Mouse (Mus musculus) megakaryocyte, embryonic 14.5 days (primary cell): ENCODE data around the gene Gapdh. TPM values are rescaled to one million over a fixed set of nuclear protein-coding genes. Genes with fewer than 3 reads are reported as not detected.

Source experiments
- H3K27me3 ChIP-seq: replicated peaks from 2 replicates; pipeline ENCODE3; 2012; ENCODE audit warnings: inconsistent platforms
- H3K36me3 ChIP-seq: replicated peaks from 2 replicates; pipeline ENCODE3; 2012; ENCODE audit warnings: low read length, inconsistent platforms, mixed read lengths
- H3K4me1 ChIP-seq: 2 replicates; pipeline ENCODE4 v1.6.1; 2012; ENCODE audit warnings: inconsistent platforms
- H3K4me3 ChIP-seq: replicated peaks from 2 replicates; pipeline ENCODE3; 2012; ENCODE audit warnings: moderate library complexity, mild to moderate bottlenecking, inconsistent platforms
- H3K9me3 ChIP-seq: 2 replicates; pipeline ENCODE4 v1.6.1; 2012; ENCODE audit warnings: inconsistent platforms
- FLI1 ChIP-seq: IDR thresholded peaks from 2 replicates; pipeline ENCODE4 v1.6.1; 2012; ENCODE audit warnings: low read length, inconsistent platforms, mixed read lengths
- GATA1 ChIP-seq: IDR thresholded peaks from 3 replicates; pipeline ENCODE4 v1.6.1; 2012; ENCODE audit warnings: mixed read lengths, low read length, inconsistent platforms, borderline replicate concordance
- polyA plus RNA-seq: library from polyadenylated mRNA; stranded (reverse); fragments of >175 nt; gene quantifications from 2 replicates; pipeline ENCODE4 v1.2.3, GENCODE M21; 2012; ENCODE audit warnings: low replicate concordance; ENCODE audit not compliant: insufficient read depth

Gene Gapdh
- polyA plus RNA-seq, 1 experiment: 19,384 TPM

DNA sequence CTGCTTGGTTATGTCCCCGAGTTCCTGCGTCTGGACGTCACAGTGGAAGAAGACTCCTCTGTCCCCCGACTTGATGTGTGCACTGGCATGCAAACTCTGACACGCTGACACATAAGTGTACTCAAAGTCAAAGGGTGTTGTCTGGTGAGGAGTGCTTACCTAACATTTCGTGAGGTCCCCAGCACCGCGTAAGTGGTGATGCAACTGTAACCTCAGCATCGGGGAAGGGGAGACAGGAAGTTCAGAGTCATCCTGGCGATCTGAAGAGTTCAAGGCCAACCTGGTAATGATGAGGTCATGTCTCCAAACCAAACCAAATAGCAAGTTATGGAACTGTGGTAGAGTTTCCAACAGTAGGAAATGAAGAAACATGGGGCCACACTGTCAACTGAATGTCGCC lies 53.7 kb downstream of the Gapdh start:
- Histone ChIP-seq H3K27me3 (no peaks in the 10 kb centered on the region), H3K36me3 (peaks cover 97% of the 10 kb centered on the region), H3K4me1 (0 out of 2 replicates have a peak, but pooled peaks cover 5% of the 10 kb centered on the region), H3K4me3 (no peak overlapping the region), H3K9me3 (no peaks in the 10 kb centered on the region)
- TF ChIP-seq GATA1 (no peak), FLI1 (no peak)

Other genes starting within 250 kb of the Gapdh start
- gene Ptms, start 246.4 kb downstream of the Gapdh start, polyA plus RNA-seq: 330 and 450 TPM in 2 replicates
- gene Mlf2, start 235.1 kb downstream of the Gapdh start, polyA plus RNA-seq: 183 and 362 TPM in 2 replicates
- gene Cops7a, start 200.9 kb downstream of the Gapdh start, polyA plus RNA-seq: 46.8 and 55.7 TPM in 2 replicates
- gene Pianp, start 169.8 kb downstream of the Gapdh start, polyA plus RNA-seq: 2.5 and 7.7 TPM in 2 replicates
- gene Zfp384, start 157.3 kb downstream of the Gapdh start, polyA plus RNA-seq: 21.5 and 67.6 TPM in 2 replicates
- 16.8 and 17.7 TPM in 2 replicates for gene Ing4, start 126.7 kb downstream of the Gapdh start, polyA plus RNA-seq
- gene Acrbp, start 116.8 kb downstream of the Gapdh start, polyA plus RNA-seq: 8.7 and 11.3 TPM in 2 replicates
- gene Lpar5, start 98.5 kb downstream of the Gapdh start, polyA plus RNA-seq: 0.62 TPM in 1 of 2 replicates, not detected in the other
- gene Chd4, start 70.5 kb downstream of the Gapdh start, polyA plus RNA-seq: 41.8 and 90.6 TPM in 2 replicates
- 18.4 and 24.5 TPM in 2 replicates for gene Nop2, start 34.6 kb downstream of the Gapdh start, polyA plus RNA-seq
- 20.6 and 36.4 TPM in 2 replicates for gene Iffo1, start 21.2 kb downstream of the Gapdh start, polyA plus RNA-seq
- 92.0 and 141 TPM in 2 replicates for gene Ncapd2, start 25.2 kb upstream of the Gapdh start, polyA plus RNA-seq
- gene Mrpl51, start 25.3 kb upstream of the Gapdh start, polyA plus RNA-seq: 68.3 and 124 TPM in 2 replicates
- gene Vamp1, start 49.1 kb upstream of the Gapdh start, polyA plus RNA-seq: 1.4 and 1.9 TPM in 2 replicates
- 4.5 and 6.0 TPM in 2 replicates for gene Tapbpl, start 65.4 kb upstream of the Gapdh start, polyA plus RNA-seq
- 1.3 TPM in 1 of 2 replicates, not detected in the other for gene Cd27, start 70.5 kb upstream of the Gapdh start, polyA plus RNA-seq
- gene Tuba3a, start 119.6 kb upstream of the Gapdh start, polyA plus RNA-seq: not detected in 2 replicates
- 41.9 and 48.8 TPM in 2 replicates for gene Ltbr, start 147.4 kb upstream of the Gapdh start, polyA plus RNA-seq
- 0.39 TPM in 1 of 2 replicates, not detected in the other for gene Scnn1a, start 154.2 kb upstream of the Gapdh start, polyA plus RNA-seq
- 10.1 and 63.6 TPM in 2 replicates for gene Tnfrsf1a, start 182.9 kb upstream of the Gapdh start, polyA plus RNA-seq
- 0.39 TPM in 1 of 2 replicates, not detected in the other for gene Plekhg6, start 214.3 kb upstream of the Gapdh start, polyA plus RNA-seq